21 mouse cellular contexts compared by ENCODE assay signal in genomic region chr2:130112116-130112515, GRCm38 (mm10). TPM values are rescaled to one million over a fixed set of nuclear protein-coding genes. Genes with fewer than 3 reads are reported as not detected.
"Had no signal": no experiment of that assay in that cellular context is flagged by ENCODE, and none has a peak within 500 bp of the region (broad histone marks: within the 10 kb centered on the region; RNA-seq: fewer than 3 reads in every experiment).

Gene Tgm6 (plus strand): TSS chr2:130112416.

- H3K9me3 ChIP-seq: limb, embryonic 15.5 days; liver, embryonic 12.5 days; midbrain, embryonic 12.5 days; neural tube, embryonic 12.5 days; stomach, embryonic 15.5 days had no signal

- H3K4me1 ChIP-seq: limb, embryonic 15.5 days; liver, embryonic 12.5 days had no signal

- DNase-seq: kidney, adult 8-10 months; kidney, postnatal 36 days; layer of hippocampus, adult 9-11 months; layer of hippocampus, postnatal 36 days; lung, postnatal 10 days; lung, postnatal 4 days; right cerebral cortex, postnatal 14 days; thymus, adult 2 months; thymus, postnatal 25 days had no signal

- H3K4me3 ChIP-seq: limb, embryonic 15.5 days; liver, embryonic 12.5 days; midbrain, embryonic 12.5 days; myocyte; neural tube, embryonic 12.5 days; stomach, embryonic 15.5 days had no signal

- ATAC-seq: liver, embryonic 12.5 days had no signal

- H3K27me3 ChIP-seq: limb, embryonic 15.5 days; liver, embryonic 12.5 days; midbrain, embryonic 12.5 days; neural tube, embryonic 12.5 days; stomach, embryonic 15.5 days had no signal

- H3K4me2 ChIP-seq: limb, embryonic 15.5 days; liver, embryonic 12.5 days; lung, embryonic 14.5 days; midbrain, embryonic 12.5 days; neural tube, embryonic 12.5 days; stomach, embryonic 15.5 days had no signal

- H3K36me3 ChIP-seq: limb, embryonic 15.5 days; liver, embryonic 12.5 days; midbrain, embryonic 12.5 days; neural tube, embryonic 12.5 days; stomach, embryonic 15.5 days had no signal

- H3K27ac ChIP-seq: limb, embryonic 15.5 days; liver, embryonic 12.5 days; midbrain, embryonic 12.5 days; neural tube, embryonic 12.5 days; stomach, embryonic 15.5 days had no signal

- H3K9ac ChIP-seq: limb, embryonic 15.5 days; liver, embryonic 12.5 days; lung, embryonic 14.5 days; midbrain, embryonic 12.5 days; neural tube, embryonic 12.5 days; stomach, embryonic 15.5 days had no signal

RNA-seq across cellular contexts. Expression of gene Tgm6, which starts in this region (rescaled TPM):
- total RNA-seq: megakaryocyte, adult 5-6 weeks had no signal
- polyA plus RNA-seq: kidney, embryonic 16.5 days; limb, embryonic 11.5 days; liver, embryonic 12.5 days; liver, embryonic 16.5 days; lung, embryonic 14.5 days; midbrain, embryonic 12.5 days; myocyte; neural tube, embryonic 12.5 days; spleen, adult 2 months; stomach, embryonic 15.5 days had no signal
